Mouse (Mus musculus) lung, postnatal 0 days (tissue): ENCODE measurements around the gene Rasgrf2. TPM values are rescaled to one million over a fixed set of nuclear protein-coding genes. Genes with fewer than 3 reads are reported as not detected.

Source experiments
- ATAC-seq: fragments of 200-750 bp; cut with Nextera tagmentation; 2 replicates; pipeline ENCODE4 v1.8.0; 2017; ENCODE audit warnings: moderate library complexity
- DNase-seq: peaks from one replicate; pipeline ENCODE4 v3.0.0-alpha.2; 2016; ENCODE audit warnings: low spot score
- H3K27ac ChIP-seq: fragments of 300-500 bp; sonication (generic); 2 replicates; pipeline ENCODE4 v1.5.1; 2014; ENCODE audit warnings: antibody characterized with exemption, mild to moderate bottlenecking, low read length, mixed read lengths
- H3K27me3 ChIP-seq: fragments of 300-500 bp; sonication (generic); replicated peaks from 2 replicates; pipeline ENCODE4 v1.6.1; 2014; ENCODE audit warnings: low read length, mixed read lengths; ENCODE audit not compliant: insufficient read depth
- H3K36me3 ChIP-seq: fragments of 300-500 bp; sonication (generic); 2 replicates; pipeline ENCODE4 v1.6.1; 2014; ENCODE audit warnings: low read length, mixed read lengths; ENCODE audit not compliant: insufficient read depth
- H3K4me1 ChIP-seq: fragments of 300-500 bp; sonication (generic); 2 replicates; pipeline ENCODE4 v1.6.1; 2014; ENCODE audit warnings: antibody characterized with exemption, low read depth, low read length, mixed read lengths; ENCODE audit not compliant: insufficient read depth
- H3K4me2 ChIP-seq: fragments of 300-500 bp; sonication (generic); replicated peaks from 2 replicates; pipeline ENCODE4 v1.6.1; 2014; ENCODE audit warnings: low read depth, mild to moderate bottlenecking, low read length, moderate library complexity, mixed read lengths
- H3K4me3 ChIP-seq: fragments of 300-500 bp; sonication (generic); 2 replicates; pipeline ENCODE4 v1.5.1; 2014; ENCODE audit warnings: low read depth, low read length
- H3K9ac ChIP-seq: fragments of 300-500 bp; sonication (generic); replicated peaks from 2 replicates; pipeline ENCODE4 v1.6.1; 2014; ENCODE audit warnings: low read depth, mild to moderate bottlenecking
- H3K9me3 ChIP-seq: fragments of 300-500 bp; sonication (generic); 2 replicates; pipeline ENCODE4 v1.6.1; 2016; ENCODE audit warnings: low read length, mixed read lengths
- CTCF ChIP-seq: IDR thresholded peaks from 2 replicates; pipeline ENCODE4 v1.5.1; 2016; ENCODE audit warnings: antibody characterized with exemption, mild to moderate bottlenecking
- EP300 ChIP-seq: IDR thresholded peaks from 2 replicates; pipeline ENCODE4 v1.6.1; 2016; ENCODE audit warnings: antibody characterized with exemption, mild to moderate bottlenecking, control low read depth
- WGBS: fragments of 180-500 bp; shearing (Covaris S2); extraction: QIAGEN DNeasy Blood & Tissue Kit; methylation state at CpG from one replicate; pipeline ENCODE4 v1.1.7; 2014; 5-methylcytosine and 5-hydroxymethylcytosine counted together
- polyA plus RNA-seq: library from polyadenylated mRNA; unstranded; fragments of >200 nt; fragmentation: Nextera tagmentation; extraction: Ambion mirVana; gene quantifications from 2 replicates; pipeline ENCODE4 v1.2.1, GENCODE M21; 2015

The Rasgrf2 gene
- polyA plus RNA-seq, 1 experiment from 2014 or later: 4.0 TPM

DNA sequence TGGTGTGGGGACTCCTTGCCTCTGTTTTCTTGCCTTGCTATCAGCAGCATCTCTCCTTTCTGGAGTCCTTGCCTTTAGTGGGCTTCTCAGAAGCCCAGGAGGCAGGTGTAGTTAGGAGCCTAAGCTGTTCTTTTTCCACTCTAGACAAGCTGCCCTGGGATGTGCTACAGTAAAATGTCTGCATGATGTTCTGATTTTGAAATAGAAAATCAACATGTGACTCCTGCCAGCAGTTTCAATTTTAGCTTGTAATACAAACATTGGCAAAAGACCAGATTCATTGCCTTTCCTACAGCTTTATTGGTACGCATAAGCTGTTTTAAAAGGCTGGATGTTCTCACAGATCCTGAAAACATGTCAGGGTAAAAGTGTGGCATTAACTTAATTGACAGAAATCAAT, 176.3 kb downstream of the Rasgrf2 start:
- TF ChIP-seq EP300: no peak
- TF ChIP-seq CTCF: no peak
- WGBS: 53% methylated on average over 1 of the region's 1 CpGs
- no peak overlapping the region for H3K4me2 ChIP-seq
- no peak overlapping the region for H3K4me3 ChIP-seq
- DNase-seq (peak; percentile 50), ATAC-seq (no peak)
- H3K4me1 ChIP-seq: no peaks in the 10 kb centered on the region
- no peak overlapping the region for H3K9ac ChIP-seq
- H3K27ac ChIP-seq: no peak overlapping the region
- no peaks in the 10 kb centered on the region for H3K27me3 ChIP-seq
- H3K9me3 ChIP-seq: no peaks in the 10 kb centered on the region
- H3K36me3 ChIP-seq: no peaks in the 10 kb centered on the region

DNA sequence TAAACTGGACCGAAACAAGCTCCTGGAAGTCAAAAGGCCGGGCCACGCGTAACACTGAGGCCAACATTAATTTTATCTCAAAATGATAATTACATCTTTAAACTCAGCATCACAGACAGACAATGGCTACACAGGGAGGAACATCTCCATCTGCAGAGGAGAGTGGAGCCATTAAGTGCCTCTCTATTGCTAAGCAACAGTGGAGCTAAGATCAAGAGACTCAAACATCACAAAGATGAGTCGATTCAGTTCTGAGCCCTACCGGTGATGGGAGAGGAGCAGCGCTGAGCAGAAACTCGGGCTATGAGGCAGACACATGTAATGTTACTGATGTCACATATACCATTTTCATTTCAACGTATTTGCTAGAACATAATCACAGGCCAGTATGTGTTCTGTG, 191.3 kb downstream of the Rasgrf2 start:
- H3K9me3 ChIP-seq: no peaks in the 10 kb centered on the region
- no peak overlapping the region for H3K9ac ChIP-seq
- no peak overlapping the region for H3K4me2 ChIP-seq
- H3K27ac ChIP-seq: no peak overlapping the region
- H3K36me3 ChIP-seq: no peaks in the 10 kb centered on the region
- TF ChIP-seq CTCF (no peak), EP300 (no peak)
- no peak overlapping the region for H3K4me3 ChIP-seq
- no peak for ATAC-seq
- no peak for DNase-seq
- WGBS: 92% methylated on average over 9 of the region's 9 CpGs
- no peaks in the 10 kb centered on the region for H3K27me3 ChIP-seq
- no peaks in the 10 kb centered on the region for H3K4me1 ChIP-seq

DNA sequence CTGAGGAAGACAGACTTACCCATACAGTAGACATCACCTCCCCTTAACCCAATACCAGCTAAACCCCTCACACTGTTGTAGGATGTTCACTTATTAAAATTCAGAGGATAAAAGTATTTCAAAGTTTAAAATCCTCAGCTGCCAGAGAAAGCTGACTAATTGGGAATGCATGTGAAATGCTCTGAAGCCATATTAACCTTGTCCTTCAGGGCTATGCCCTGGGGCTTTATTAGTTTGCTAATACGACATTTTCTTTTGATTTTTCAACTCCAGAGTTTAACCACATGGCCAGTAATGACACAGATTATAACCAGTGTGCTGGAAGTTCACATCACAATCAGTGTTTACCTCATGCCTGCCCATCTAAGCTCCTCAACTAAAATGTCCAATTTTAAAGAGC, 192.6 kb downstream of the Rasgrf2 start:
- no peaks in the 10 kb centered on the region for H3K9me3 ChIP-seq

DNA sequence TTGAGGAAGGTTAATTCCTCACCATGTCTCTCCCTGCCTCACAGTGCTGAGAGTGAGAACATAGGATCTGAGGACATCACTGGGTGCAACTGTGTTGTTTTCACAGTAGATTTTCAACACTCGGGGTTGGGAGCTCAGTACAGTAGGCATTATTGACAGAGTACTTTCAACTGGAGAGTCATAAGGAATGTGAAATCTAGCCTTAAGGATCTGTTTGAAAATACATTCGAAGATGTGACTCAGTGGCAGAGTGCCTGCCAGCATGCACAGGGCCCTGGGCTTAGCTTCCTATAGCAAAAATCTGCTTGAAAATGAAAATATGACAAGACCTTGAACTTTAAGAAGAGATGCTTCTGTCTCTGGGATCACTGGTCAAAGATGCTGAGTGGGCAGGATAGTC, 194.2 kb downstream of the Rasgrf2 start:
- Histone ChIP-seq H3K9ac (no peak overlapping the region), H3K4me1 (no peaks in the 10 kb centered on the region), H3K9me3 (no peaks in the 10 kb centered on the region), H3K27me3 (no peaks in the 10 kb centered on the region), H3K4me2 (no peak overlapping the region), H3K27ac (no peak overlapping the region; the same call in 1 of the 2 replicates), H3K4me3 (no peak overlapping the region), H3K36me3 (no peaks in the 10 kb centered on the region)
- DNase-seq (no peak), ATAC-seq (peak; percentile 62)
- TF ChIP-seq EP300 (peak; percentile 75), CTCF (no peak)
- WGBS: 52% methylated on average over 2 of the region's 2 CpGs

More for the DNA sequence above, 192.6 kb downstream of the Rasgrf2 start:
- no peak for TF ChIP-seq EP300
- TF ChIP-seq CTCF: no peak
- Histone ChIP-seq H3K4me1 (no peaks in the 10 kb centered on the region), H3K9ac (no peak overlapping the region), H3K27me3 (no peaks in the 10 kb centered on the region), H3K4me2 (no peak overlapping the region), H3K27ac (no peak overlapping the region), H3K36me3 (no peaks in the 10 kb centered on the region), H3K4me3 (no peak overlapping the region)
- ATAC-seq (no peak), DNase-seq (no peak)
- 64% methylated on average over 1 of the region's 1 CpGs for WGBS

DNA sequence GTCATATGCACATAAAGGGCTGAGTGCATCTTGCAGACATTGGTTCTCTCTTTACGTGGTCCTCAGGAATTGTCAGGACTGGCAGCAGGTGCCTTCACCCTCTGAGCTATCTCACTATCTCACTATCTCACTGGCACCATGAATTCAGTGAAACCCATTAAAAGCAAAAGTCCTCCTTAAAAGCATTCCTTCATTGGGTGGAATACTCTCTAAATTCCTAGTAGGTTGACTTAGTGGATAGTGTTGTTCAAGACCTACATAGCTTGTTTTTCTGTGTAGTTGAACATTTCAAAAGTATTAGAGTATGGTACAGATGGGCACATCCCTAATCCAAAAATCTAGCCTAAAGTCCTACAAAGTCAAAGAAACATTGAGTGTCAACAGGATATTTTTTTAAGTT, 199.3 kb downstream of the Rasgrf2 start:
- H3K4me3 ChIP-seq: no peak overlapping the region
- no peaks in the 10 kb centered on the region for H3K4me1 ChIP-seq
- H3K9ac ChIP-seq: no peak overlapping the region
- no peaks in the 10 kb centered on the region for H3K36me3 ChIP-seq
- TF ChIP-seq EP300 (peak; percentile 99), CTCF (no peak)
- no peak overlapping the region for H3K4me2 ChIP-seq
- 66% methylated on average over 1 of the region's 1 CpGs for WGBS
- H3K9me3 ChIP-seq: no peaks in the 10 kb centered on the region
- no peak overlapping the region for H3K27ac ChIP-seq
- DNase-seq (no peak), ATAC-seq (no peak)
- no peaks in the 10 kb centered on the region for H3K27me3 ChIP-seq

DNA sequence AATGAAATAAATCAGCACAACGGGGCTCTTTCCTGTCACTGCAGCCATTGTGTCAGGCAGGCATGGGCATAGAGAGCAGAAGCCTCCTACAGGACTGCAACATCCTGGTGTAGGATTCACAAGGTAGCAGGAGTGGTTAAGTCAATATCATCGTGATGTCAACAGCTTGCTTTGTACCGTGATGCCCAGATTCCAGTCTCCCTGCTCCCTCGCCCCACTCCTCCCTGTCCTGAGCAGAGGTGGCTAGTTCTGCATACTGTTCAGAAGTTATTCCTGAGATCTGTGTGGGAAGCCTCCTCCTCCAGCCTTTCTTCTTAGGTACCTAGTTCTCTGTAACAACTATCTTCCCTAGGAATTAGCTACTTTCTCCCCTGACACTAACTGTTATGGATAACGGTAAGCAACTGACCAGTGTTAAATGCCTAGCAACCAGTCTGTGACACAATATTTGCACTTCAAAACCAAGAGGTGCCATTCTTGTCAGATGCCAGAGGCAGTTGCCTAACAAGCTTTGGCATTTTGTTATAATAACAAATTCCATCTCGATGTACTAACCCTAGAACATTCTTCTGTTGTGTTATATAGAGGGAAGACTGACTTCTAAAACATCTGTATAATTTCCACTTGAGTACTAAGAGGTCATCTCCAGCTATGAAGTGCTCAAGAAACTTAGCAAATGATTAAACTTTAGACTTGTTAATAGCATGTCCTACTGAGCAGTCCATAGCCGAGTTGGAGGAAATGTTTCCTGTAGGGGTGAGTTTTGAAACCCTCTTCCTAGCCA, 201.3 kb downstream of the Rasgrf2 start:
- no peaks in the 10 kb centered on the region for H3K27me3 ChIP-seq
- DNase-seq (peak; percentile 80), ATAC-seq (peak; percentile 89)
- no peaks in the 10 kb centered on the region for H3K9me3 ChIP-seq
- no peaks in the 10 kb centered on the region for H3K36me3 ChIP-seq
- no peak overlapping the region for H3K4me3 ChIP-seq
- no peak overlapping the region for H3K9ac ChIP-seq
- H3K4me2 ChIP-seq: no peak overlapping the region
- WGBS: 36% methylated on average over 7 of the region's 7 CpGs
- no peaks in the 10 kb centered on the region for H3K4me1 ChIP-seq
- peak overlapping the region; percentile 43 for H3K27ac ChIP-seq
- peak; percentile 99 for TF ChIP-seq EP300
- TF ChIP-seq CTCF: no peak
